In genomic region chr4:140657681-140658575, GRCm38 (mm10) we compare ENCODE assay signal across 8 mouse cellular contexts. TPM values are rescaled to one million over a fixed set of nuclear protein-coding genes. Genes with fewer than 3 reads are reported as not detected.
A peak's percentile ranks its signal among the peaks of the same experiment; 100 is the strongest.
DNase-seq lines count a peak whose midpoint lies in the region; ATAC-seq lines count a peak whose summit lies in the region.

No protein-coding gene starts in this region.

- H3K4me3 ChIP-seq in forebrain, embryonic 13.5 days = no peak overlapping the region
- H3K4me3 ChIP-seq in heart, embryonic 15.5 days = peak overlapping the region; percentile 17
- H3K4me3 ChIP-seq in liver, embryonic 11.5 days (ENCODE audit: low read depth, low read length) = no peak overlapping the region
- H3K4me3 ChIP-seq in neural tube, embryonic 14.5 days (ENCODE audit: low read depth, low read length) = no peak overlapping the region

- H3K9ac ChIP-seq in forebrain, embryonic 13.5 days = peak overlapping the region; percentile 58
- H3K9ac ChIP-seq in heart, embryonic 15.5 days = peak overlapping the region; percentile 52
- H3K9ac ChIP-seq in liver, embryonic 11.5 days (ENCODE audit: low read depth, low read length) = peak overlapping the region; percentile 0; the same call in 1 of the 2 replicates
- H3K9ac ChIP-seq in neural tube, embryonic 14.5 days (replicated peaks; ENCODE audit: low read depth, low read length) = peak overlapping the region; percentile 7; the same call in 1 of the 2 replicates

- H3K9me3 ChIP-seq in forebrain, embryonic 13.5 days (replicated peaks) = no peaks in the 10 kb centered on the region
- no peaks in the 10 kb centered on the region for H3K9me3 ChIP-seq in heart, embryonic 15.5 days (replicated peaks)
- no peaks in the 10 kb centered on the region for H3K9me3 ChIP-seq in liver, embryonic 11.5 days (ENCODE audit: control insufficient read depth, low read length)
- H3K9me3 ChIP-seq in neural tube, embryonic 14.5 days (ENCODE audit: control insufficient read depth, low read length) = no peaks in the 10 kb centered on the region

- peak overlapping the region; percentile 40 for H3K4me2 ChIP-seq in forebrain, embryonic 13.5 days
- H3K4me2 ChIP-seq in heart, embryonic 15.5 days = peak overlapping the region; percentile 59
- peak overlapping the region; percentile 16 for H3K4me2 ChIP-seq in liver, embryonic 11.5 days
- 0 out of 2 replicates have a peak overlapping the region, but pooled peaks have one; percentile 4 for H3K4me2 ChIP-seq in neural tube, embryonic 14.5 days (ENCODE audit: low read depth, low read length)

- ATAC-seq in forebrain, embryonic 13.5 days = peak; percentile 92
- ATAC-seq in heart, embryonic 15.5 days (replicated peaks; ENCODE audit: insufficient number of reproducible peaks, insufficient read depth, low FRiP score, low read depth) = peak; percentile 88
- ATAC-seq in liver, embryonic 11.5 days (replicated peaks; ENCODE audit: low FRiP score) = no peak; the same call in 1 of the 2 replicates
- ATAC-seq in neural tube, embryonic 14.5 days (ENCODE audit: low read depth) = peak; percentile 89

- peak; percentile 60 for DNase-seq in urinary bladder, adult 2 months (ENCODE audit: low spot score)
- no peak for DNase-seq in urinary bladder, postnatal 10 days (ENCODE audit: low spot score)
- peak; percentile 87 for DNase-seq in kidney, postnatal 14 days
- no peak for DNase-seq in liver, embryonic 11.5 days (ENCODE audit: low spot score)
- DNase-seq in thymus, postnatal 36 days = no peak

- peak overlapping the region; percentile 97 for H3K27ac ChIP-seq in forebrain, embryonic 13.5 days
- peak overlapping the region; percentile 98 for H3K27ac ChIP-seq in heart, embryonic 15.5 days
- no peak overlapping the region for H3K27ac ChIP-seq in liver, embryonic 11.5 days (ENCODE audit: low read depth, low read length)
- peak overlapping the region; percentile 86 for H3K27ac ChIP-seq in neural tube, embryonic 14.5 days (ENCODE audit: low read depth, low read length)

- WGBS in forebrain, embryonic 13.5 days = under 1% methylated on average over 24 of the region's 24 CpGs
- 8% methylated on average over 24 of the region's 24 CpGs for WGBS in heart, embryonic 15.5 days
- WGBS in liver, embryonic 11.5 days = 30% methylated on average over 24 of the region's 24 CpGs
- 5% methylated on average over 24 of the region's 24 CpGs for WGBS in neural tube, embryonic 14.5 days

- H3K27me3 ChIP-seq in forebrain, embryonic 13.5 days = no peaks in the 10 kb centered on the region; the same call in 1 of the 2 replicates
- no peaks in the 10 kb centered on the region for H3K27me3 ChIP-seq in heart, embryonic 15.5 days
- H3K27me3 ChIP-seq in liver, embryonic 11.5 days (replicated peaks; ENCODE audit: control insufficient read depth, insufficient read depth, low read length) = peaks cover 5% of the 10 kb centered on the region; the same call in 1 of the 2 replicates
- H3K27me3 ChIP-seq in neural tube, embryonic 14.5 days (ENCODE audit: control insufficient read depth, insufficient read depth, low read length) = no peaks in the 10 kb centered on the region

- H3K36me3 ChIP-seq in forebrain, embryonic 13.5 days (ENCODE audit: poor library complexity, severe bottlenecking) = no peaks in the 10 kb centered on the region
- H3K36me3 ChIP-seq in heart, embryonic 15.5 days = no peaks in the 10 kb centered on the region
- H3K36me3 ChIP-seq in liver, embryonic 11.5 days (ENCODE audit: control insufficient read depth, insufficient read depth, low read length) = no peaks in the 10 kb centered on the region
- H3K36me3 ChIP-seq in neural tube, embryonic 14.5 days (ENCODE audit: control insufficient read depth, insufficient read depth, low read length) = no peaks in the 10 kb centered on the region

- H3K4me1 ChIP-seq in forebrain, embryonic 13.5 days = peaks cover 54% of the 10 kb centered on the region
- peaks cover 38% of the 10 kb centered on the region for H3K4me1 ChIP-seq in heart, embryonic 15.5 days (replicated peaks)
- H3K4me1 ChIP-seq in liver, embryonic 11.5 days (replicated peaks; ENCODE audit: control insufficient read depth, insufficient read depth, low read length) = peaks cover 22% of the 10 kb centered on the region
- peaks cover 10% of the 10 kb centered on the region for H3K4me1 ChIP-seq in neural tube, embryonic 14.5 days (ENCODE audit: control insufficient read depth, insufficient read depth, low read length)

RNA-seq across cellular contexts. Expression of gene Arhgef10l, which starts 7.9 kb away (rescaled TPM):
- 30.0 and 30.8 TPM in 2 replicates for polyA plus RNA-seq in urinary bladder, adult 2 months (2012; rRNA removed)
- 20.2 and 22.0 TPM in 2 replicates for polyA plus RNA-seq in forebrain, embryonic 13.5 days (2015; fragmentation: Nextera tagmentation; extraction: Ambion mirVana)
- 15.3 and 21.8 TPM in 2 replicates for polyA plus RNA-seq in heart, embryonic 15.5 days (2015; fragmentation: Nextera tagmentation; extraction: Ambion mirVana)
- polyA plus RNA-seq in liver, embryonic 11.5 days (2014; fragmentation: Nextera tagmentation; extraction: Ambion mirVana) = 5.0 and 6.7 TPM in 2 replicates
- polyA plus RNA-seq in neural tube, embryonic 14.5 days (2014; fragmentation: Nextera tagmentation; extraction: Ambion mirVana) = 18.8 and 24.4 TPM in 2 replicates

RNA-seq across cellular contexts. Expression of gene Rcc2, which starts 42.4 kb away (rescaled TPM):
- 21.6 and 31.5 TPM in 2 replicates for polyA plus RNA-seq in urinary bladder, adult 2 months (2012; rRNA removed)
- polyA plus RNA-seq in forebrain, embryonic 13.5 days (2015; fragmentation: Nextera tagmentation; extraction: Ambion mirVana) = 34.0 and 35.5 TPM in 2 replicates
- polyA plus RNA-seq in heart, embryonic 15.5 days (2015; fragmentation: Nextera tagmentation; extraction: Ambion mirVana) = 13.9 and 24.6 TPM in 2 replicates
- polyA plus RNA-seq in liver, embryonic 11.5 days (2014; fragmentation: Nextera tagmentation; extraction: Ambion mirVana) = 66.7 and 74.5 TPM in 2 replicates
- 9.2 and 11.8 TPM in 2 replicates for polyA plus RNA-seq in neural tube, embryonic 14.5 days (2014; fragmentation: Nextera tagmentation; extraction: Ambion mirVana)

Comparison
In these comparisons a context has a peak if more than half of its experiments do, and no peak if none do; other contexts are left out.
1. DNase-seq: peak in urinary bladder, adult 2 months (single experiment) and kidney, postnatal 14 days (single experiment); none in urinary bladder, postnatal 10 days (single experiment), liver, embryonic 11.5 days (single experiment) and thymus, postnatal 36 days (0 of 2).
2. H3K4me2 ChIP-seq: peak in every context shown above with its lines; median percentile 59 in heart, embryonic 15.5 days; 40 in forebrain, embryonic 13.5 days; 16 in liver, embryonic 11.5 days; 4 in neural tube, embryonic 14.5 days.
3. H3K9ac ChIP-seq: peak in every context shown above with its lines; median percentile 58 in forebrain, embryonic 13.5 days; 52 in heart, embryonic 15.5 days; 7 in neural tube, embryonic 14.5 days; 0 in liver, embryonic 11.5 days.